Comparison of ENCODE assay signal across 8 mouse cellular contexts in genomic region chr13:64274879-64275753, GRCm38 (mm10). TPM values are rescaled to one million over a fixed set of nuclear protein-coding genes. Genes with fewer than 3 reads are reported as not detected.
DNase-seq lines count a peak whose midpoint lies in the region; ATAC-seq and TF ChIP-seq lines count a peak whose summit lies in the region.

Gene Cdc14b, minus strand, starts transcription at chr13:64275290.

- H3K4me3 ChIP-seq in forebrain, embryonic 13.5 days = peak within 1 kb of the TSS; percentile 81
- H3K4me3 ChIP-seq in layer of hippocampus, adult 2 months = peak within 1 kb of the TSS; percentile 79
- H3K4me3 ChIP-seq in lung, adult 2 months (replicated peaks; ENCODE audit: extremely low read depth, low read depth, low read length) = peak within 1 kb of the TSS; percentile 62
- peak within 1 kb of the TSS; percentile 81 for H3K4me3 ChIP-seq in neural tube, embryonic 15.5 days (replicated peaks)

- H3K27ac ChIP-seq in forebrain, embryonic 13.5 days = no peak within 1 kb of the TSS
- no peak within 1 kb of the TSS for H3K27ac ChIP-seq in layer of hippocampus, adult 2 months
- no peak within 1 kb of the TSS for H3K27ac ChIP-seq in neural tube, embryonic 15.5 days (replicated peaks)

- under 1% methylated on average over 57 of the region's 57 CpGs for WGBS in forebrain, embryonic 13.5 days
- WGBS in lung, adult 2 months = 6% methylated on average over 57 of the region's 57 CpGs
- whole genome bisulfite sequencing in neural tube, embryonic 15.5 days = 1% methylated on average over 57 of the region's 57 CpGs

- peaks cover 16% of the 10 kb centered on the region for H3K4me1 ChIP-seq in forebrain, embryonic 13.5 days
- peaks cover 4% of the 10 kb centered on the region; the same call in 1 of the 2 replicates for H3K4me1 ChIP-seq in lung, adult 2 months (ENCODE audit: control insufficient read depth, insufficient read depth, low read length)
- peaks cover 19% of the 10 kb centered on the region for H3K4me1 ChIP-seq in neural tube, embryonic 15.5 days

- peak; percentile 97 for ATAC-seq in forebrain, embryonic 13.5 days
- peak; percentile 96 for ATAC-seq in neural tube, embryonic 15.5 days (ENCODE audit: low FRiP score)

- no peaks in the 10 kb centered on the region for H3K36me3 ChIP-seq in forebrain, embryonic 13.5 days (ENCODE audit: poor library complexity, severe bottlenecking)
- H3K36me3 ChIP-seq in neural tube, embryonic 15.5 days = no peaks in the 10 kb centered on the region

- intact Hi-C loops in heart, postnatal 36 days (cut with DNase I) = no loop called here

- H3K27me3 ChIP-seq in forebrain, embryonic 13.5 days = peaks cover 27% of the 10 kb centered on the region
- peaks cover 16% of the 10 kb centered on the region; the same call in 1 of the 2 replicates for H3K27me3 ChIP-seq in neural tube, embryonic 15.5 days (replicated peaks)

- no peaks in the 10 kb centered on the region for H3K9me3 ChIP-seq in forebrain, embryonic 13.5 days (replicated peaks)
- no peaks in the 10 kb centered on the region for H3K9me3 ChIP-seq in neural tube, embryonic 15.5 days (replicated peaks)

- peak within 1 kb of the TSS; percentile 98 for H3K4me2 ChIP-seq in forebrain, embryonic 13.5 days
- peak within 1 kb of the TSS; percentile 100 for H3K4me2 ChIP-seq in neural tube, embryonic 15.5 days

- TF ChIP-seq CTCF in layer of hippocampus, adult 2 months (conservative IDR thresholded peaks at IDR 0.05) = no peak
- TF ChIP-seq CTCF in lung, adult 2 months (IDR thresholded peaks at IDR 0.05; ENCODE audit: insufficient read depth, low read length) = no peak

- H3K9ac ChIP-seq in forebrain, embryonic 13.5 days = peak within 1 kb of the TSS; percentile 77
- H3K9ac ChIP-seq in neural tube, embryonic 15.5 days (replicated peaks) = peak within 1 kb of the TSS; percentile 67

- peak; percentile 94 for DNase-seq in ES-CJ7 (ENCODE audit: low read depth, low spot score)
- peak; percentile 59 for DNase-seq in c-Kit-positive CD71-positive TER-119-negative erythroid progenitor cells, embryonic 14.5 days (ENCODE audit: low read depth)
- peak; percentile 61 for DNase-seq in heart, postnatal 36 days
- DNase-seq in layer of hippocampus, adult 2 months (ENCODE audit: low spot score in 2 of 2) = peak; percentile 53 to 63
- DNase-seq in lung, adult 2 months = peak; percentile 62
- DNase-seq in testis, postnatal 14 days (ENCODE audit: low spot score) = peak; percentile 95

- no peak for TF ChIP-seq POLR2A in lung, adult 2 months (IDR thresholded peaks at IDR 0.05; ENCODE audit: borderline replicate concordance, extremely low read depth, low read depth, low read length)

RNA-seq across cellular contexts. Expression of gene Cdc14b, which starts in this region (rescaled TPM):
- polyA plus RNA-seq in forebrain, embryonic 13.5 days (2015; fragmentation: Nextera tagmentation; extraction: Ambion mirVana) = 3.8 and 5.5 TPM in 2 replicates
- total RNA-seq in heart, postnatal 36 days (2021) = 1 to 10 TPM; 8.2 to 9.0 TPM
- total RNA-seq in layer of hippocampus, adult 2 months (2021) = 10 to 100 TPM in 1 of 2 experiments, 1 to 10 TPM in 1; 9.8 to 14.2 TPM
- polyA plus RNA-seq in lung, adult 2 months (2012; rRNA removed) = 4.2 and 6.6 TPM in 2 replicates
- polyA plus RNA-seq in neural tube, embryonic 15.5 days (2015; fragmentation: Nextera tagmentation; extraction: Ambion mirVana) = 2.8 and 6.1 TPM in 2 replicates
